Mouse (Mus musculus) B cell, adult 2 months (primary cell): ENCODE measurements around the gene Rnf213.
"Not testable (repeated sequence)": the region's sequence is repeated elsewhere in the genome, so short reads cannot be mapped to it uniquely, and the experiment has no call there.

Source experiments
- DNase-seq, 2 experiments: peaks; one replicate each; pipeline ENCODE4 v3.0.0; 2022

The Rnf213 gene

GRCm38 (mm10) chr11:119392800-119393482 is at the start of gene Rnf213:
TSS of gene Rnf213 (plus strand) at chr11:119393100.
- DNase-seq: peak; percentile 78

DNA sequence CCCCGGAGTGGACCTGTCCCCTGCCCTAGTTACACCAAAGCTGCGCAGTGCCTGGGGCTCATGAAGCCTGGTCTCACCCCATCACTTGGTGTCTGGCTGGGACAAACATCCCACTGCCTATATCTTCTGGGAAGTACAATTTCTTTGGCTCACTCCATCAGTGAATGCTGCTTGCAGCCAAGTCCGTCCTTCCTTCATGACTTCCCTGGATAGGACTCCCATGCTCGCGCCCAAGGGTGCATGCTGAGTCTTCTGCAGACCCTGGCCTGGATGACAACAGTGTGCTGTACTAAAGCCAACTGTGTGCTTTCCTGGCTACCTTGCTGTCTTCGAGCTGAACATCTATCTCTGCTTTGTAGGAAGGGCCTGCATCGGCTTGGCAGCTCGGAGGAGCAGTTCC is 48.7 kb upstream of the Rnf213 start:
- no peak for DNase-seq

GRCm38 (mm10) chr11:119344865-119345264 is 48.0 kb upstream of the Rnf213 start:
- no peak for DNase-seq

GRCm38 (mm10) chr11:119347125-119347524 is 45.8 kb upstream of the Rnf213 start:
- DNase-seq: no peak

DNA sequence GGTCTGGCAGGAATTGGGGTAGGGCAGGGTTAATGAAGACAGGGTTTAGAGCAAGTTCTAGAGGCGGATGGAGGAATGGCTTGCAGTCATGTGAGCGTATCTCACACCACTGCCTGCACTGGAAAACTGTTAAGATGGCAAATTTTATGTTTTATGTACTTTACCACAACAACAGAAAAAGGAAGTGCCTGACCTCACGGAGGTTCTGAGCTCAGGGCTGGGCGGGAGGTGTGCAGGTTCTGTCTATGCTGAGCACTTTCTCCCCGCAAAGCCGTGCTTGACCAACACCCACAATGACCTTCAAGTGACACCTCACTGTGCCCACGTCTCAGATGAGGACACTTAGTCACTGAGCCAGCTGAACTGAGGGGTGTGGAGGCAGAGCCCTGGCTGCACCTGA is 40.8 kb upstream of the Rnf213 start:
- peak; percentile 25 to 28 for DNase-seq

DNA sequence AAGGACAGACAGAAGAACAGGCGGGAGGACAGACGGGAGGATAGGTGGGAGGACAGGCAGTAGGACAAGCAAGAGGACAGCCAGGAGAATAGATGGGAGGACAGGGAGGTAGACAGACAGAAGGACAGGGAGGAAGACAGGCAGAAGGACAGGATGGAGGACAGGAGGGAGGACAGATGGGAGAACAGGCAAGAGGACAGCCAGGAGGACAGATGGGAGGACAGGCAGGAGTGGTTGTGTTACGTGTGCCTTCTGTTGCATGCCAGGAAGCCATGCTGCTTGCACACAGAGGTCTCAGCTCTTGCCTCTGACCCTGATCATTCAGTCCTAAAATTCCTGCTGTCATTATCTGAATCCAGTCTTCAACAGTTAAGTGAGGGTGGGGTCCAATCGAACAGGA is 39.0 kb upstream of the Rnf213 start:
- DNase-seq: no peak

DNA sequence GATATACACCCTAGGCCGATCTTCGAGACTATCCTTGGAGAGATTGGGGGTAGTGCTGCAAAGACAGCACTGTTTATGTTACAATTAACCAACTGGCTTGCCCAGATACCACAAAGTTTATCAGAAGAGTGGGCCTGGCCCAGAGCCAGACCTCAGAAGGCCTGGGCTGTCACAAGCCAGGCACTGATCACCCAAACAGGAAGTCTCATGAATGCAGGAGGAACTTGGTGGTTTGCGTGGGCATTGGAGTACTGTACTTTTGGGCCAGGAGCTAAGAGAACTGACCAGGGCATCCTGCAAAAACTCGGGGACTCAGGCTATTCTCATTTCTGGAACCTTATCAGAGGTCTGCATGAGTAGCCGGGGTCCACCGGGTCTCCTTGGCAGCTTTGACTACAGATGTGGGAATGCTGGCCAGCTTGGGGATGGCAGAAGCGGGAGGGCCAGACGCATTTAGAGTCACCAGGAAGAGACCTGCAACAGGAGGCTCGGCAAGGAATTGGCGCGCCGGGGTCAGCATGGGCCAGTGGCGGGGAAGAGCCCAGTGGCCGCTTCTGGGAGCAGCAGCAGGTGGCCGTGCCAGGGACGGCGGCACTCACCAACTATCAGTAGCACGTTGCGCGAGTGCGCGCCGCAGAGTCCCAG is 38.0 kb upstream of the Rnf213 start:
- peak; percentile 73 to 75 for DNase-seq

- peak; percentile 86 to 87 for DNase-seq
Measured at GRCm38 (mm10) chr11:119355443-119356385, 37.2 kb upstream of the Rnf213 start, which contains the start of the genes Sgsh and Slc26a11. TSS of gene Sgsh (minus strand) at chr11:119355536. TSS of gene Slc26a11 (plus strand) at chr11:119355557.

GRCm38 (mm10) chr11:119359089-119359488 is 33.8 kb upstream of the Rnf213 start:
- DNase-seq: no peak

GRCm38 (mm10) chr11:119362769-119363533 is 29.9 kb upstream of the Rnf213 start:
- no peak for DNase-seq

DNA sequence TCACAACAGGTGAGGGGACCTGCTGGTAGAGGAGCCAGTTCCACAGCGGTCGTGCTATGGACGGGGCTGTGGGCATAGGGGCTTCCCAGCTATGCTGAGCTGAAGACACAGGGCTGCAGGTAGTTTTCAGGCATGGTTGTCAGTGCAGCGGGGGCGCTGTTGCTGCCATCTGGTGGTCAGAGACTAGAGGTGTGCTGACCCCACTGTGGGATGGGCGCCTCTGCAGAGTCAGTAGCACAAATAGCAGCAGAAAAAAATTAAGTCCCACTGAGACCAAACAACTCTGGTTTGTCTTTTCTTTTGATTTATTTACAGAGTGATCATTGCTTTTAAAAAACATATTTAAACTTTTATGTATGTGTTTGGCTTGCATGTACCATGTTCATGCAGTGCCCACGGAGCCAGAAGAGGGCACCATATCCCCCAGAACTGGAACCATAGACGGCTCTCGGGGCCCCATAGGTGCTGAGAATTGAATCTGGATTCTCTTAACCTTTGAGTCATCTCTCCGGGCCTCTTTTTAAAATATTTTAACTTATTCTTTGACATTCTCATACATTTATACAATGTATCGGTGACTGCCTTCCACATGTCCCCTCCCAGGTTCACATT is 29.3 kb upstream of the Rnf213 start:
- peak; percentile 81 to 82 for DNase-seq

- DNase-seq: no peak
Measured at GRCm38 (mm10) chr11:119375425-119375824, 17.5 kb upstream of the Rnf213 start.

- no peak for DNase-seq
Measured at GRCm38 (mm10) chr11:119377326-119377725, 15.6 kb upstream of the Rnf213 start.

- DNase-seq: no peak
Measured at GRCm38 (mm10) chr11:119378551-119378950, 14.3 kb upstream of the Rnf213 start.

DNA sequence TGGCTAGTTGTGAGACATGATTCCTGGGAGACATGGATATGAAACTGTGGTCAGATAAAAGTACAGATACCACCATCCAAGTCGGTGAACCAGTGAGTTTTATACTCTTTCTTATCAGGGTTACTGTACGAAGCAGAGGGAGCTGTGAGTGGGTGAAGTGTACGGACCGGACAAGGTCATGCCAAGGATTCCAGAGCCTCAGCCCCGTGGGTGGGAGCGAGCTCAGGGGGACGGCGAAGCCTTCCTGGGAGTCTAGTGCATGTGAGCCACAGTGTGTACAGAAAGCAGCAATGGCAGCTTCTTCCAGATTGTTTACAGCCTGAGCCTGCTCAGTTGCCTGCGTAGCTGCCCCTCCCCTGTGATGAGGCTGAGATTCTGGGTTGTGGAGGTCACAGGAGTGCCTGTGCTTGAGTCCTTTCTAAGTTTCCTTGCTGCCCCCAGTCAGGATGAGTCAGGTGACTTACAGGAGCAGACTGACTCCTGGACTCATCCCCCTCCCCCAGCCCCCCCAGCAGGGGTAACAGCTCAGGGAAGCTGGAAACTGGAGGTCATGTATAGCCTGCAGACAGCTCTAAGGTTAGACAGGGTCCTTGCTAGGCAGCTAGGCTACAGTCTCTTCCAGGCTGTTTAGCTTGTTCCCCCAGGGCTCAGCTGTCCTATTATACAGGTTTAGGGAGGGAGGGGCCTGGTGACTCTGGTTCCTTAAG is 11.1 kb upstream of the Rnf213 start:
- no peak for DNase-seq

GRCm38 (mm10) chr11:119382338-119382850 is 10.5 kb upstream of the Rnf213 start:
- no peak for DNase-seq

- peak; percentile 59 to 61 for DNase-seq
Measured at GRCm38 (mm10) chr11:119384904-119385303, 8.0 kb upstream of the Rnf213 start.

- DNase-seq: peak; percentile 69 to 74
Measured at GRCm38 (mm10) chr11:119386306-119386705, 6.6 kb upstream of the Rnf213 start.

DNA sequence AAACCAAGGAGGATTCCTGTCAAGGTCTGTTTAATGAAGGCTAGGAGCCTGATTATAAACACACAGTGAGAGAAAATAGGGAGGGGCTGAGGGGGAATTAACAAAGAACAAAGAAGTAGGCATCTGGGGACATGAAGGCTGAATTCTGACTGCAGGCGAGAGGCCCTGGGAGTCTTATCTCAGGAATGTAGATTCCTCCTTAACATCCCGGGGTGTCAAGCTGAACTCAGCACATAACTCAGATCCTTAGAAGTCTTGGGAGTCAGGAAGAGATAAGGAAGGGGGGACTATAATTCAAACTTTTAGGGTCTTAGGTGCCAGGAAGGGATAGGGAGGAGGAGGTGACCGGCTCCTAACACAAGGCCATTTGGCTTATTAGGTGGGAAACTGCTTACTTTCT is 5.6 kb upstream of the Rnf213 start:
- not testable (repeated sequence) for DNase-seq

DNA sequence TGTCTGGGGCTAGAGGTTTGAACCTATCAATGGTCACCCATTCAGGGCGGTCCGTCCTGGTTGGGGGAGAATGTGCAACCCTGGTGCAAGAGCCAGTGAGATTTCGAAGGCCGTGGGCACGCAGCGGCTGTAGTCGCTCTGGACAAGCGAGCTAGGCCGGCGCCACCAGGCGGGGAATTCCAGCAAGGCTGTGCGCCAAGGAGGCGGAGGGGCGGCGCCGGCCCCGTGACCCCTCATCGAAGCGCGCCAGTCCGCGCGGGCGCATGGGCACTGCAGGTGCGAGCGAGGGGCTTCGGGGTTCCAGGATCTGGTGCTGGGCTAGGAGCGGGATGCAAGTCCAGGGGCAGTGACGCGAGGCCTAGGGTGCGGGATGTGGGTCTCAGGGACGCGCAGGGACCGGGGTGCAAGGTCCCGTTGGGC is 3.0 kb upstream of the Rnf213 start:
- DNase-seq: peak; percentile 43 to 46
